Mouse (Mus musculus) embryo, embryonic 9.5 days (tissue): ENCODE data around the gene Pear1.

Source experiments
- DNase-seq: peaks from one replicate; pipeline ENCODE4 v3.0.0-alpha.2; 2017; ENCODE audit errors: extremely low spot score

The Pear1 gene

DNA sequence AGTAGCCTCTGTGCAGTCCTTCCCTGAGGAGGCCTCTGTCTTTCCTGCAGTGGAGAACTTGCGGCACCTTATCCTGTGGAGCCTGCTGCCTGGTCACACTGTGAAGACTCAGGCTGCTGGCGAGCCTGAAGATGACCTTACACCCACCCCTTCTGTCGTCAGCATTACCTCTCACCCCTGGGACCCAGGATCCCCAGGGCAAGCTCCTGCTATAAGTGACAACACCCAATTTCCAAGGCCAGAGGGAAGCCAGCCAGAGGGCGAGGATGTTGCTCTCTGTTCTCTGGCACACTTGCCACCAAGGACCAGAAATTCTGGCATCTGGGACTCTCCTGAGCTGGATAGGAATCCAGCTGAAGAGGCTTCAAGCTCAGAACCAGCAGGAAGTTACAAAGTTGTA is 91.0 kb downstream of the Pear1 start:
- DNase-seq: no peak

DNA sequence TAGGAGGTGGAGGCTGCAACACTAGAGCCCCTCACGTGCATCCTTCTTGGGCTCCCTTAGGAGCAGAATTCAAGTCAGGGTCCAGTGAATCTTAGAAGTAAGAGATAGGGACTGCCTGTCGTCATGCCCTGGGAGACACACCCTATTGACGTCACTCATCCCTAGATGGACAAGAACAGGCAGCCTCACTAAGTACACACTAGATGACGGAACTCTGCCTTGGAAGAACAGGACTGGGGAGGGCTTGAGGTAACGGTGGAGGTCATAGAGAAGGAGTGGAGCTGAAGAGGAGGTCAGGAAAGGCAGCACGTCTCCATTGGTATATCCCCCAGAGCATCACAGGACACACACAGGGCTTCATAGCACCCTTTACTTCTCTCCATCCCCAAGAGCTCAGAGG is 95.4 kb downstream of the Pear1 start:
- no peak for DNase-seq

DNA sequence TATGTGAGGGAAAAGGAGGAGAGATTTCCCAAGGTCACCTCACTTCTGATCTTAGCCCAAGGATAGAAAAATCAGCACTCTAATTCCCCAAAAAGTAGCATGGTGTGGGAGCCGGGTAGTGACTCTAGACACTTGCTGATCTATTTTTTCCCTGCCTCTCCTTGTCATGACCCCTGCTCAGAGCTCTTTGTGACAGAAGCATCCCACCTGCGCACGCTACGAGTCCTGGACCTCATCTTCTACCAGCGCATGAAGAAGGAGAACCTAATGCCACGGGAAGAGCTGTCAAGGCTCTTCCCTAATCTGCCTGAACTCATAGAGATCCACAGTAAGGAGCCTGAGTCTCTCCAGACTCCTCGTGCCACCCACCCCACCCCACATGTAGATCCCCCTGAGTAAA is 97.9 kb downstream of the Pear1 start:
- DNase-seq: no peak

DNA sequence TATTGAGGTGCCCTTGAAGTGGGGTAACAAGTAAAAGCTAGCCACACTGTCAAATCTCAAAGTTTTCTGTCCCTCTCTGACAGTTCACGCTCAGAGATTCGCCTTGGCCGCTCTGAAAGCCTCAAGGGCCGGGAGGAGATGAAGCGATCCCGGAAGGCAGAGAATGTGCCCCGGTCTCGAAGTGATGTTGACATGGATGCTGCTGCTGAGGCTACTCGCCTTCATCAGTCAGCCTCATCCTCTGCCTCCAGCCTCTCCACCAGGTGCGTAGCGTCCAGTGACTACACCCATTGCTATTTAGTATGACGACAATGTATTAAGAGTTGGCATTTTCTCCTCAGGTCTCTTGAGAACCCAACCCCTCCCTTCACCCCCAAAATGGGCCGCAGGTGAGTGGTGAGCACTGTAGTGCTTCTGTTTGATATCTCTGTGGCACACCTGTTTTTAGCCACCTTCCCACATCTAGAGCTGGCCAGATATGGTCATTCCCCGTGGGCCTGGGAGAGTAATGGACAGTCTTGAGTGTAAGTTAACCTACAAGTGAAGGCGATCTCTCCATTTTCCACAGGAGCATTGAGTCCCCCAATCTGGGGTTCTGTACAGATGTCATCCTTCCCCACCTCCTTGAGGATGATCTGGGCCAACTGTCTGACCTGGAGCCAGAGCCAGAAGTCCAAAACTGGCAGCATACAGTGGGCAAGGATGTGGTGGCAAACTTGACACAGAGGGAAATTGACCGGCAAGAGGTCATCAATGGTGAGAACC is 98.5 kb downstream of the Pear1 start:
- DNase-seq: no peak

DNA sequence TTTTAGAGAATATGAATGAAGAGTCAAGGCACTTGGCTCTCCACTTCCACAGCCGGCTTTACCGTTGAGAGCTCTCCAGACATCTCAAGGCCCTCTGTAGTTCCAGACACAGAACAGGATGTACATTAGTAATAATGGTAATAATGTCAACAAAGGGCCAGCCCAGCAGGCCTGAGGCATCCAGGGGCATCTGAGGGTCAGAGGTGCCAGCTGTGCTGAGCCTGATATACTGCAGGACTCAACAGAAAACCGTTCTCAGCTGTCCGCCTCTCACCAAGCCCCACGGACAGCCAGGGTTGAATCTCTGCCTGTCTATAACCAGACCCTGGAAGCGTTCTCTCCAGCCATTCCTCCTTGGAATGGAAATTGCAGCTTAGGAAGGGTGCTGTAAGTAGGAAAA is 99.5 kb downstream of the Pear1 start:
- DNase-seq: no peak

DNA sequence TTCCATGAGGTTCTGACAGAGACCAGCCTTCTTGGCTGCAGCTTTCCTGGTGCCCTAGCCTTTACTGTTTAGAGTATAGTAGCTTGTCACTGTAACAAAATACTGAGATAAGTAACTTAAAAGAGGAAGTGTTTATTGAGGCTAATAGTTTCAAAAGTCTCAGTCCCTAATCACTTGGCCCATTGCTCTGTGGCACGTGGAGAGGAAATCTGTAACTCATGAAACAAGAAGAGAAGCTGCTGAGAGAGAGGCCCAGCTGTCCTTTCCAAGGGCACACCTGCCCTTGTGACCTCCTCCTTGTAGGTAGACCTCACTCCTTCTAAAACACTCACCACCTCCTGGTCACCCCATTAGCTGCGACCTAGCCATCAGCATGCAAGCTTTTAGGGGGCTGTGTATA is 105.6 kb downstream of the Pear1 start:
- DNase-seq: no peak
